Mouse (Mus musculus): Measurements from ENCODE around the gene Themis. TPM values are rescaled to one million over a fixed set of nuclear protein-coding genes. Genes with fewer than 3 reads are reported as not detected.

Themis gene
- total and polyA plus RNA-seq, 3 experiments = not detected

- H3K4me3 ChIP-seq (ENCODE audit: control insufficient read depth in 1 of 2, insufficient read depth in 1 of 2, low read depth in 2 of 2, low read length in 2 of 2) = no peak overlapping the region
- no peaks in the 10 kb centered on the region for H3K36me3 ChIP-seq (ENCODE audit: control insufficient read depth in 1 of 2, insufficient read depth in 2 of 2, low read length in 2 of 2)
- no peaks in the 10 kb centered on the region for H3K9me3 ChIP-seq (replicated peaks; ENCODE audit: insufficient read depth, low read length)
- no peaks in the 10 kb centered on the region for H3K4me1 ChIP-seq (ENCODE audit: control insufficient read depth in 1 of 2, insufficient read depth in 2 of 2, low read length in 2 of 2)
- no peak overlapping the region for H3K27ac ChIP-seq (ENCODE audit: control insufficient read depth, low read depth, low read length)
- no peaks in the 10 kb centered on the region for H3K79me2 ChIP-seq (ENCODE audit: control insufficient read depth, insufficient read depth, low read length, poor library complexity)
- TF ChIP-seq BHLHE40 (IDR thresholded peaks at IDR 0.05; ENCODE audit: borderline replicate concordance, low read depth, low read length) (no peak), CHD1 (IDR thresholded peaks at IDR 0.05; ENCODE audit: low read depth, low read length) (no peak)
- no peak overlapping the region for H3K9ac ChIP-seq (ENCODE audit: control insufficient read depth, low read depth, low read length, poor library complexity, severe bottlenecking)
- H3K27me3 ChIP-seq (ENCODE audit: control insufficient read depth in 1 of 2, insufficient read depth in 2 of 2, low read length in 2 of 2) = no peaks in the 10 kb centered on the region
- no peak for DNase-seq (ENCODE audit: low read depth, low spot score)
Observed at GRCm38 (mm10) chr10:28649900-28650160, 18.3 kb upstream of the Themis start.

GRCm38 (mm10) chr10:28651910-28652309, 16.2 kb upstream of the Themis start:
- Histone ChIP-seq H3K79me2 (ENCODE audit: control insufficient read depth, insufficient read depth, low read length, poor library complexity) (no peaks in the 10 kb centered on the region), H3K9me3 (replicated peaks; ENCODE audit: insufficient read depth, low read length) (no peaks in the 10 kb centered on the region), H3K4me1 (ENCODE audit: control insufficient read depth in 1 of 2, insufficient read depth in 2 of 2, low read length in 2 of 2) (no peaks in the 10 kb centered on the region), H3K27me3 (ENCODE audit: control insufficient read depth in 1 of 2, insufficient read depth in 2 of 2, low read length in 2 of 2) (no peaks in the 10 kb centered on the region), H3K27ac (ENCODE audit: control insufficient read depth, low read depth, low read length) (no peak overlapping the region), H3K9ac (ENCODE audit: control insufficient read depth, low read depth, low read length, poor library complexity, severe bottlenecking) (no peak overlapping the region), H3K4me3 (ENCODE audit: control insufficient read depth in 1 of 2, insufficient read depth in 1 of 2, low read depth in 2 of 2, low read length in 2 of 2) (no peak overlapping the region), H3K36me3 (ENCODE audit: control insufficient read depth in 1 of 2, insufficient read depth in 2 of 2, low read length in 2 of 2) (no peaks in the 10 kb centered on the region)
- TF ChIP-seq UBTF (IDR thresholded peaks at IDR 0.05; ENCODE audit: borderline replicate concordance, insufficient read depth, low read depth, low read length) (no peak), MAZ (IDR thresholded peaks at IDR 0.05; ENCODE audit: low read depth, low read length) (no peak), USF1 (IDR thresholded peaks at IDR 0.05; ENCODE audit: low read depth, low read length) (no peak), TBP (IDR thresholded peaks at IDR 0.05; ENCODE audit: low read depth, low read length) (no peak), NRF1 (IDR thresholded peaks at IDR 0.05; ENCODE audit: insufficient read depth, low read depth, low read length, poor library complexity, severe bottlenecking) (no peak), POLR2AphosphoS5 (IDR thresholded peaks at IDR 0.05; ENCODE audit: borderline replicate concordance, low read depth, low read length) (no peak), MAFK (IDR thresholded peaks at IDR 0.05; ENCODE audit: borderline replicate concordance, low read depth, low read length) (no peak)
- DNase-seq (ENCODE audit: low read depth, low spot score) = no peak

GRCm38 (mm10) chr10:28654733-28655132, 13.4 kb upstream of the Themis start:
- Histone ChIP-seq H3K27me3 (ENCODE audit: control insufficient read depth in 1 of 2, insufficient read depth in 2 of 2, low read length in 2 of 2) (no peaks in the 10 kb centered on the region), H3K9ac (ENCODE audit: control insufficient read depth, low read depth, low read length, poor library complexity, severe bottlenecking) (no peak overlapping the region), H3K9me3 (replicated peaks; ENCODE audit: insufficient read depth, low read length) (no peaks in the 10 kb centered on the region), H3K4me1 (ENCODE audit: control insufficient read depth in 1 of 2, insufficient read depth in 2 of 2, low read length in 2 of 2) (no peaks in the 10 kb centered on the region), H3K79me2 (ENCODE audit: control insufficient read depth, insufficient read depth, low read length, poor library complexity) (no peaks in the 10 kb centered on the region), H3K36me3 (ENCODE audit: control insufficient read depth in 1 of 2, insufficient read depth in 2 of 2, low read length in 2 of 2) (no peaks in the 10 kb centered on the region), H3K27ac (ENCODE audit: control insufficient read depth, low read depth, low read length) (no peak overlapping the region), H3K4me3 (ENCODE audit: control insufficient read depth in 1 of 2, insufficient read depth in 1 of 2, low read depth in 2 of 2, low read length in 2 of 2) (no peak overlapping the region)
- no peak for TF ChIP-seq ELF1 (IDR thresholded peaks at IDR 0.05; ENCODE audit: low read depth, low read length)
- no peak for TF ChIP-seq POLR2AphosphoS2 (IDR thresholded peaks at IDR 0.05; ENCODE audit: low read length)
- TF ChIP-seq ETS1 (IDR thresholded peaks at IDR 0.05; ENCODE audit: low read depth, low read length) = no peak
- TF ChIP-seq CHD2 (IDR thresholded peaks at IDR 0.05; ENCODE audit: low read length) = no peak
- no peak for TF ChIP-seq BHLHE40 (IDR thresholded peaks at IDR 0.05; ENCODE audit: borderline replicate concordance, low read depth, low read length)
- no peak for TF ChIP-seq TAL1 (IDR thresholded peaks at IDR 0.05; ENCODE audit: low read length)
- TF ChIP-seq HCFC1 (IDR thresholded peaks at IDR 0.05; ENCODE audit: low read depth, low read length) = no peak
- TF ChIP-seq MYC (IDR thresholded peaks at IDR 0.05; ENCODE audit: low read depth, low read length) = no peak
- no peak for TF ChIP-seq RCOR1 (IDR thresholded peaks at IDR 0.05; ENCODE audit: low read depth, low read length)
- TF ChIP-seq POLR2A (IDR thresholded peaks at IDR 0.05; ENCODE audit: control insufficient read depth in 1 of 2, insufficient read depth in 1 of 2, low read depth in 1 of 2, low read length in 2 of 2, poor library complexity in 1 of 2) = no peak
- TF ChIP-seq USF2 (IDR thresholded peaks at IDR 0.05; ENCODE audit: borderline replicate concordance in 1 of 2, insufficient read depth in 1 of 2, low read depth in 1 of 2, low read length in 2 of 2) = no peak
- DNase-seq (ENCODE audit: low read depth, low spot score) = no peak

All from MEL (cell line).